Mouse (Mus musculus) lung, postnatal 0 days (tissue): ENCODE measurements around the gene Sirt7.

ENCODE experiments used
- CTCF ChIP-seq: IDR thresholded peaks from 2 replicates; pipeline ENCODE4 v1.5.1; 2016; ENCODE audit warnings: antibody characterized with exemption, mild to moderate bottlenecking
- EP300 ChIP-seq: IDR thresholded peaks from 2 replicates; pipeline ENCODE4 v1.6.1; 2016; ENCODE audit warnings: antibody characterized with exemption, mild to moderate bottlenecking, control low read depth

- TF ChIP-seq CTCF = no peak
- no peak for TF ChIP-seq EP300
Measured at GRCm38 (mm10) chr11:120603545-120603944, 21.5 kb downstream of the Sirt7 start.
